Mouse (Mus musculus): ENCODE data around the gene Kif21a.

Kif21a gene

DNA sequence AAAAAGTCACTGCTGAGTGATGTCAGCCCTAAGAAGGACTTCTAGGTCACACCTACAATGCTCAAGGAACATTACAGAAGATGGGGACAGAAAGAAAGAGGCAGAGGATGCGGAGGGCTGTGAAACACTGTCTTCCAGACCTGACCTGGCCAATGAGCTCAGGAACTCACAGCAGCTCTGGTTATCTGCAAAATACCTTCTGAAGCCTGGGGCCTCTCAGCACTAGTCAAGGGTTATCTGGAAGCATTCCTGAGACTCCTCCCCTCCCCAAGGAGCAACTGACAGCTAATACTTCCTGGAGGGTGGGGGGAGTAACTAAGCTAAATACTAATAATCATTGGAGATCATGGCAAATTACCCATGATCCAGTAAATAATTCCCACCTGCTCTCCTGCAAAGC is 111.3 kb downstream of the Kif21a start:
- DNase-seq (ENCODE audit: low spot score in 2 of 2), result no peak

DNA sequence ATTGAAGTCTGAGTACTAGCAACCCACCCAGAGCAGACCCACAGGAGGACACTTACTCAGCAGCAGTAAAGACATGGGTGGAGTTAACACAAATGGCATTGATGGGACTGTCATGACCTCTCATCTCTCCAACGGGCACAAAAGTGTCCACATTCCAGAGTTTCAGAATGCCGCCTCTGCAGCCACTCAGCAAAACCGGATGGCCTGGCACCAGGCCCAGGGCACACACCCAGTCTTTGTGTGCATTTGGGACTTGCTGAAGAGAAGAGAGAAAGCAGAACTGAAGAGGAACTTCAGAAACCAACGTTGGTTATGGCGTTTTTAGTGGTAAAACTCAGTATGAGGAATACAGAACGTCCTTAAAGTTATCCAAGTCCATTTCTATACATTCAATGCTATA is 114.2 kb downstream of the Kif21a start:
- no peak for DNase-seq (ENCODE audit: low spot score in 2 of 2)

DNA sequence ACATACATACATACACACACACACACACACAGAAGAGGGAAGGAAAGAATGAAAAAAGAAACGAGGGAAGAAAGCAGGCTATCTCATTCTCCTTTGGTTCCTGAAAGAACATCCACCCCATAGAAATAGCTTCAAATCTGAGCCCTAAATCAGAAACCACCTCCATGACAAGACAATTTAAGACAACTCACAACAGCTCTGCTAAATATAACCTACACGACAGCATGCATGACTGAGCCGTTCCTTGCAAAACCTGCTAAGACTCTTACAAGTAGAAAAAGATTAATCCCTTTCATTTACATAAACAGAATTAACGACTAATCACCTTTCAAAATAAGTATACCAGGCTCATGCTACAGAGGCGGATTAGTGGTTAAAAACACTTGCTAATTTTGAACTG is 118.3 kb downstream of the Kif21a start:
- DNase-seq (ENCODE audit: low spot score in 2 of 2), result no peak

DNA sequence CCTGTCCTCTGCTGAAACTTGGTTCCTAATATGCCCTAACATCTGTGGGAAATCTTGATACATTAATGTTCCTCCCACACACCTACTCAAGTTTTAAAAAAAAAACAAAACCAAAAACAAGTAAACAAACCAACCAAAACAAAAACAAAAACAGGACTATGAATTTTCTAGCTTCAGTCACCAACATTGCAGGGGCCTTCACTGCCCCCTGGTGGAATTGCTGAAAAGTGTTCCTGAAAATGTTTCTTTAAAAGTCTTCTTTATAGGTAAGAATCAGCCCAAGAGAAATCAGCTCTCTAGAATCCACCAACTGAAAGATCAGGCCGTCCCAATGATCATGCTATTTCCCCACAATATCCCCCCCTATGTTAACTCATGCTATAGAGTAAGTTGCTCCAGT is 120.7 kb downstream of the Kif21a start:
- DNase-seq (ENCODE audit: low spot score in 2 of 2), result no peak

DNA sequence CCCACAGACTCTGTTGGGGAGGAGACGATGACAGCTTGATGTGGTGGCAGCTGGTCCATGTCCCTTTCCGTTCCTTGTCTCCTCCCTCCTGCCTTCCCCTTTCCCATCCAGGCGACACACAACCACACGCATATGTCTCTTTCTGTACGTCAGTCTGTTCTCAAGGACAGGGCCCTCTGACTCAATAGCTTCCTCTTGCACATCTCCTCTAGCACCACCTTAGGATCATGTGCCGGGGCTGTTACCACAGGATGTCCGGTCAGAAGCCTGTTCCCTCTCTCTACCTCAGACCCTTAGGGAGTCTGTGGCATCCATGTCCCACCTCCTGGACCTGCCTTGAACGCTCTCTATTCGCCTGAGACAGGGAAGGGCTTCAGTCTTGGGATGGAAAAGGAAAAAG is 153.3 kb downstream of the Kif21a start:
- no peak for DNase-seq (ENCODE audit: low spot score in 2 of 2)

DNA sequence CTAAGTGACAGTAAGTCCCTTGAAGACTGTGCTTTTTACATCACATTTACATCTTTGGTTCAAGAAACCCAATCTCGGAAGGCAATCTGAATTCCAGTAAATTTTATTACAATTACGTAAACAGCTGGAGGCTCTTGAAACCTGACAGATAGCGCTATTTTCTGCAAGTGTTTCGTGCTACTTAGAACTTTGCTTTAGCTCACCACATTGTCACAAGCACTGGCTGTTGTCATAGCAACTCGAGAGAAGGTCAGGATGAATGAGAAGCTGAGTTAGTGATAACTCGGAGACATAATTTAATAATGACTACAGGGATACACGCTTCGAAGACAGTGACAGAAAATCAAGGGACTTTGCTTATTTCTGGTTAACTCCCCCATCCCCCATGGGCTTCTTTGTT is 162.3 kb downstream of the Kif21a start:
- DNase-seq (ENCODE audit: low spot score in 2 of 2), result no peak
